Mouse (Mus musculus) ES-CJ7 (cell line): ENCODE measurements at regions not wholly inside any gene's neighbourhood (a gene's known extent, or its start where the extent isn't known, plus 50 kb on each side); places are given as distances from the start of the nearest gene placed in this dataset.

Experiments used
- DNase-seq: peaks from one replicate; pipeline ENCODE4 v3.0.0; 2011; ENCODE audit warnings: low read depth, low spot score

DNA sequence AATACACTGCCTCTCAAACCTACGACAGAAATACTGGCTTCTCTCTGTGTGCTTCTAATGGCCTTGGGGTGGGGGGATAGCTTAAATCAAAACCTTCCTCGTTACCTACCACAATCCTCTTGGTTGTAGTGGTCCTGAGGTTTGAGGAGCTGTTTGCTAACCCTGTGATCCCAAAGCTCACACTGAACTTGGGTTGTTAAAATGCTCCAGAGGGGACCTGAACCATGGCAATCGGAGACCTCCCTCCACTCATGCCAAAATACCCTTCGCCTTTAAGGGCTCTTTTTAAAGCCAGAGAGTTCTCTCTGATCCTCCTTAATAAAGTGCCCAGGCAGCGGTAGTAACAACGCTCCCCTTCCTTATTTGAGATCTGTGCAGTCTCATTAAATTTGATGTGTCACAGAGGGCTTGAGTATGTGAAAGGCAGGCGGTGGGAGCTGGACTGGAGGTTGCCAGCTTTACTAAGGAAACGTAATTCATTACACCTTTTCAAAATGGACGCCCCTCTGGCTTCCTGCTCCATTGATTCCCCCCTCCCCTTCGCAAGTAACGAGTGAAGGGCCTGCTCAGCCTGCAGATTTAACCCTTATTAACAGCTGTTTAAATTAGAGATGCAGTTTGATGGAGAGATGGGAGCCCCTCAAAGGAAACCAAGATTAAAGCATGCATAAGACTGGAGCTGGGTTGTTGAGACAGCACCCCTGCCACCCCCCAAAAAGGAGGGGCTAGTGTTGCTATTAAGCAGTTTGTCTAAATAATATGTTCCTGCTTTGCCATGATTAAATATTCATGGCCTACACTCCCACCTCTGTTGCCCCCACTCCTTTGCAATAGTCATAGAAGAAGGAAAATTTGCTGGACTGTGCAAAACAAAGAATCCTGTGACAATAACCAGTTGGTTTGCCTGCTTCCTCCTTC lies 289.4 kb downstream of the Sorl1 start:
- no peak for DNase-seq

- DNase-seq: peak; percentile 31
Observed at GRCm38 (mm10) chr9:41833408-41833807, 290.7 kb downstream of the Sorl1 start.

DNA sequence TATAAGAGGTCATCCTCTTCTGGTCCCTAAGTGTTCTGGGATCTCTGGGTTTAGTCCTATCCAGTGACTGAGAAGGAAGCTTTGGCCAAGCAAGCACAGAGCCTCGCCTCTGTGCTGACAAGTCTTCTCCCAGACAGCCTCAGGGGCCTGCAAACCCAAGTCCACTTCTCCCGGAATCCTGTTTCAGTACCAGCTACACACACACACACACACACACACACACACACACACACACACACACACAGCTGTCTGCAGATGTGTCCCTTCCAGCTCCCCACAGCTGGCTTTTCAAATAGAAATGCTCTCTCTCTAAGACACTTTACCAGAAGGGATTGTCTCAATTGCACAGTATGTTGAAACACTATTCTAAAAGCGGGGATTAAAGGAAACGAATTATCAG lies 296.7 kb downstream of the Sorl1 start:
- no peak for DNase-seq

DNA sequence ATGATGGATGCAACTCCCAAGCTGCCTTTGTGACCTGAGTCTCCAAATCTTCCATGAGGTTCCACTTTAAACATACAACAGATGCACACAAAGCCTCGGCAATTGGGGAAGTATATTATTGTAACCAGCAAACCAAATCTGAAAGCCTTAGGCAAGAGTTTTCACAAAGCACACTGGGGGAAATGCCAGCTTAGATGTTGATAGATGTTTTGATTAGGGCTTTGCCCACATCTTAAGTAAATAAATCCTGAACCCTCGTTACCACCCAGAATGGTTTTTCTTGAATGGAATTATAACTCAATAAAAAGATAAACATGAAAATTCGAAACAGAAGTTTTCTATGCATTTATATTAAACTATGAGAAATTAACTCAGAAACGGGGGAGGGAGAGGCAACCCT lies 302.7 kb downstream of the Sorl1 start:
- DNase-seq: no peak

DNA sequence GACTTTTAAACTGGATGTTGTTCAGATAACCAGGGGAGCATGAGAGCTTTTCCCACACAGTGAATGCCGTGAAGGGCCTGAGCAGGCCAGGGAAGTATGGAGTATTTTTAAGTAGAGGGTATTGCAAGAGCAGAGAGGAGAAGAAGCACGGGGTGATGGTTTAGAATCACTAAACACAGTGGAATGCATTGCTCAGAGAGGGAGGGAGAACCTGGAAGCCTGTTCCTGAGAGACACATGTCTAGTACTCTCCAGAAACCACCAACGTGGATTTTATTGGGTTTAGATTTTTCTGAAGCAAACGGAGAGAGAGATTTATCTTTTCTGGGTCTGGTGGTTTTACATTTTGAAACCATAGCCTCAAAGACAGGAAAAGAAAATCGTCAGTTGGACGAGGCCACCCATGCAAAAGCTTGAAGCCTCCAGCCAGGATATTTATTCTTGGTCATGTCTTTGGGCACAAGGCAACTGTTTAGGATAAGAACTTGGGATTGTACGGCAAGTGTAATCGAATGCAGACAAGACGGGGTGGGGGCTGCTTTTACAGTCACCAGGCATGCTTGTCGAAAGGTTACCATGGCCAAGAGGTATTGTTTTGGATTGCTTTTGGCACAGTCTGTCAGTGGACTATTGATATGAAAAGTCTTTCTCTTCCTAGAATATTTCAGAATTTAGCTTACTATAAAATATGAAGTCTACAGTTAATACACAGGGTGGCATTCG lies 306.2 kb downstream of the Sorl1 start:
- DNase-seq: no peak

DNA sequence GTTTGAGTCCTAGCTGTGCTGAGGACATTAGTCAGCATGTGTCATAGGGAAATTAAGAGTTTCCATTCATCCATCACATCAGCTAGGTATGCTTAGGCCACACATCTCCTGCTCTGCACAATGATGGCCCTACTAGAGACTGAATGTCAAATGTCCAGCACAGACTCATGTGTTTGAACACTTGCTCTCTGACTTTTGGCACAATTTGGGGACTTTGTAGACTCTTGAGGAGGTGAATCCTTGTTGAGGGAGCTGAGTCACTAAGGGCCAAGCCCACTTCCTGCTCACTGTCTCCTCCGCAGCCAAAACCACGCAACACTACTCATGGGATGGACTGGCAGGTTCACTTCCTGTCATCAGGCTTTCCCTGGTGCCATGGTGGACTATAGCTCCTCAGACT lies 308.2 kb downstream of the Sorl1 start:
- no peak for DNase-seq

GRCm38 (mm10) chr9:41809291-41809690 lies 314.8 kb downstream of the Sorl1 start:
- DNase-seq: no peak

DNA sequence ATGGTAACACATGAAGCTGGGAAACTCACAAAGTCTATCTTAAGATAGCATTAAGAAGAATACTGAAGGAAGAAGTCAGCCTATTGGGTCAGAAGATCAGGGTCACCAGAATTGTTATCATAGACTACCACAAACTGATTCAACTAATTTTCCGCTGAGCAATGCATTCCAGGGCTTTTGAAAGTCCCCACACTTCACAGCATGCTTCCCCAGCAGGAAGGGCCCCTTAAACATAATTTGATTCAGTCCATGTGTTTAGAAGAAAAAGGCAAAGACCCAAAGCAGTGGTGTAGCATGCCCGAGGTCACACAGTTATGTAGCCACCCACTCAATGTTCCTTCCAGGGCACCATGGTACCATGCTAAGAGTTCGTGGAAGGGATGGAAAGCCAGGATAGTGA lies 315.3 kb downstream of the Sorl1 start:
- DNase-seq: no peak

DNA sequence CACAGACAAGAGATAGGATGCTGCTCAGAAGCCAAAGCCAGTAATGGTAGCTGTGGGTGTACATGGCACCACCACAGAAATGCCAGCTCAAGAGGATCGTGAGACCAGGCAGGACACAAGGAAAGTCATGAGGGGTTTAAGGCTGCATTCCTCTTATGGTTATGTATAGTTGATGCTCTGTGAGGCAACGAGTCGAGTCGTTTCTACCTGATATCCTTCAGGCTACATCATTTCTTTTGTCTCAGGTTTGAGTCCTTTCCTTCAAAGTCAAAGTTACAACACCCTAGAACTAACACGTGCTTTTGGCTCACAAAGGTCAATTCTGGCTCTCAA lies 317.8 kb downstream of the Sorl1 start:
- DNase-seq: no peak

GRCm38 (mm10) chr9:41805491-41806288 lies 318.4 kb downstream of the Sorl1 start:
- no peak for DNase-seq

DNA sequence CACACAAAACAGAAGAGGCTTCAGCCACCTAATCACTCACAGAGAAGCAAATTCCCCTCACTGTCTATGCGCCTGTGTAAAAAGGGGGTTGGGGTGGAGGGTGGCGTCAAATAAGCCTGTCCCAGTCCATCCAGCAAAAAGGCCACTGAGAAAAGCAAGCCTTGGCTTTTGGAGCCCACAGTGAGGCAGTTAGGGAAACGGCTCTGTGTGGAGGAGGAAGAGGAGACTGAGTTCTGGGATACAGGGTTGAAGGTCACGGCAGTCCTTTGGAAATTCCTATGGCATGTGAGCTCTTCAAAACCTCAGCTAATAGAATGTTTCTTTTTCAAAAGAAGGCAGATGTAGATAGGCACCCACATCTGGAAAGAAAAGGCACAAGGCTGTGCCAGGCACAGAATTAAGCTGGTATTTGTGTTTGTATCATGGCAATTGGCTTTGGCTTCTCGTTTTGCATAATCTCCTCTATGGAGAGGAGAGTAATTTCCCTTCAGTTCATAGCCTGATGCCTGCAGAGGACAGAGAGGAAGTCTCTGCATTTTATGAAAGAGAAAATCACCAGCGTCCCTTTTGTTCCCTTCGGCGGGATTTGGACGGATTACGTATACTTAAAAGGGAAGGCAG lies 319.3 kb downstream of the Sorl1 start:
- DNase-seq: no peak

DNA sequence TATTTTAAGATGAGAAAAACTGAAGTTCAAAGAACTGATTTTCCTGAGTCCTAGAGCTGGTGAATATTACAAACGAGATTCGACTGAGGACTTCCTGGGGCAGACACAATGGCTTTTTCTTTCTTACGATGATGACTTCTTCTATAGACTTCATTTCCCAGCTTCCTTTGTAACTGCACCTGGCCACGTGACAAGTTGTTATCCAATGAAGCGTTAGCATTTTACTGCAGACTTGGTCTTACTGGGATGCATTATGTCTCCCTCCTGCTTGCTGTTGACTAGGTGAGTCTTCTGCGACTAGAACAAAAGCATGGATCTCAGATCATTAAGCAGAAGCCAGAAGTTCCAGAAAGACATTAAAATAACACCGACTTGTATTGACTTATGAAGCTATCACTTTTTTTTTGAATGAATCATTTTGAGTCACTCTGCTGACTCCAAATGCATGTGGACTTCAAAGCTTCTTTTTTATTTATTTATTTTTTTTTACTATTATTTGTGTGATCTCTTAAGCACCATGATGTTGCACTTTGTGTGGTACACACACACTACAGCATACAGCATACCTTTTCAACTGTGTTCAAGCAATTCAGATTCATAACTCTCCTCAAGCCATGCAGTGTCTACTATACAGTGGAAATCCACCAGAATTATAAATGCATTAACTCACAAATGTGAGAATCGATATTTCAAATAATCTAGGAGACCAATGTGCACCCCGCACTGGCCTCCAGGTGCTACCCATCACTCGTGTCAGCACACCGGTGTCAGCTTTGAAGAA lies 320.2 kb downstream of the Sorl1 start:
- DNase-seq: peak; percentile 55

DNA sequence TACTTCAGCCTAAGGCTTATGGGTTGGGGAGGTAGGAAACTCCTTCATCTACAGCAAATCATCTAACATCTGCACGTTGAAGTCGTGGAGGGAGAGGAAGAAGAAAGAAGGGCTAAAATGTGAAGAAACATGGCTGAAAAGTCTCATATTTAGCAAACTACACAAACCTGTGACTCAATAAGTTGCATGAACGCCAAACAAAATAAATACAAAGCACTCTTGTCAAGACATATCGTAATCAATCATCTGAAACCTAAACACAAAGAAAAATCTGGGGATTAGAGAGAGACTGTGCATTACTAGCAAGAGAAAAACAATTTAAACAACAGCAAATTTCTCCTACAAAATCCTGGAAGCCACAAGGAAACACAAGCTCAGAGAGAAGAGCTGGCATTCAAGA lies 322.7 kb downstream of the Sorl1 start:
- DNase-seq: no peak

DNA sequence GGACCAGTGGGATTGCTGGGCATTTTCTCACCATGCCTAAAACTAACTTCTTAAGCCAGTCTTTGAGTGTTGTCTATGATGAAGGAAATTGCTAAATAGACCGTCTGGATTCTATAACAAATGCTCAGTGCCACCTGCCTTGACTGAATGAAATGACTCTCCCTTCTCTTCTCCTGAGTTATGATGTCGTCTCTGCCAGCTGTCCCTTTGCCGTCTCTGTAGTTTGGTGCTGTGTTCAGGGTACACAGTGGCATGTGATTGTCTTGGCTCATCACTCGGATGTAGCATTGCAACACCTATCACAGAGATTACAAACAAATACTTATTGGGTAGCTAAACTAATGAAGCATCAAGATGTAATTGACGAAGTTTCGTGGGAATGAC lies 331.3 kb downstream of the Sorl1 start:
- no peak for DNase-seq

- DNase-seq: no peak
Observed at GRCm38 (mm10) chr9:41792173-41792829, 331.8 kb downstream of the Sorl1 start.

GRCm38 (mm10) chr9:41791501-41792172 lies 332.5 kb downstream of the Sorl1 start:
- no peak for DNase-seq

DNA sequence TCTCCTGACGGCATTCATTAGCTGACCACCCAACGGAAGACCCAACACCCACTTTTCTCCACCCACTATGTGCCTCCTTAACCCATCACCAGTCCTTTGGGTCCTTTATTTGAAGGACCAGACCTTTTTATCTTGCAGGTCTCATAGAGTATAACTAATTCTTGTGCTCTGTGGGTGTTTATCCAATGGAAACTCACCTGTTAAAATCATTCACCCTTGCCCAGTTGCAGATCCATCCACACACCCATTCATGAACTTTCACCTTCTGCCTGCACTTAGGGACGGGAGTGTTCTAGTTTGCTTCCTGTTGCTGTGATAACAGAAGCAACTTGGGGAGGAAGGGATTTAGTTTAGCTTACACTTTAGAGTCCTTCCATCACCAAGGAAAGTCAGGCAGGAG lies 339.0 kb downstream of the Sorl1 start:
- no peak for DNase-seq

GRCm38 (mm10) chr9:41772281-41772902 lies 351.7 kb downstream of the Sorl1 start:
- no peak for DNase-seq

GRCm38 (mm10) chr9:41771276-41771675 lies 352.8 kb downstream of the Sorl1 start:
- no peak for DNase-seq

GRCm38 (mm10) chr9:41768316-41768715 lies 355.8 kb downstream of the Sorl1 start:
- DNase-seq: no peak
